Mouse (Mus musculus): Measurements from ENCODE around the gene Grcc10. TPM values are rescaled to one million over a fixed set of nuclear protein-coding genes. Genes with fewer than 3 reads are reported as not detected.

Gene Grcc10
- polyA plus RNA-seq, 1 experiment from 2014 or later = 848 TPM

- DNase-seq (ENCODE audit: low spot score) (no peak), ATAC-seq (no peak)
- H3K9me3 ChIP-seq (replicated peaks; ENCODE audit: control insufficient read depth, low read length) = no peaks in the 10 kb centered on the region
- peak overlapping the region; percentile 98 for H3K4me3 ChIP-seq (ENCODE audit: low read depth, low read length)
- no peaks in the 10 kb centered on the region for H3K27me3 ChIP-seq (replicated peaks; ENCODE audit: control insufficient read depth, insufficient read depth, low read length)
- H3K4me2 ChIP-seq (ENCODE audit: low read length) = peak overlapping the region; percentile 99
- WGBS = 21% methylated on average over 11 of the region's 11 CpGs
- H3K36me3 ChIP-seq (ENCODE audit: control insufficient read depth, insufficient read depth, low read length) = peaks cover 42% of the 10 kb centered on the region
- H3K4me1 ChIP-seq (ENCODE audit: control insufficient read depth, insufficient read depth, low read length) = peaks cover 18% of the 10 kb centered on the region
- H3K9ac ChIP-seq (ENCODE audit: low read length) = peak overlapping the region; percentile 95
- no peak overlapping the region for H3K27ac ChIP-seq (ENCODE audit: low read depth, low read length)
These were observed 28.3 kb downstream of the Grcc10 start for GRCm38 (mm10) chr6:124712918-124713317.

DNA sequence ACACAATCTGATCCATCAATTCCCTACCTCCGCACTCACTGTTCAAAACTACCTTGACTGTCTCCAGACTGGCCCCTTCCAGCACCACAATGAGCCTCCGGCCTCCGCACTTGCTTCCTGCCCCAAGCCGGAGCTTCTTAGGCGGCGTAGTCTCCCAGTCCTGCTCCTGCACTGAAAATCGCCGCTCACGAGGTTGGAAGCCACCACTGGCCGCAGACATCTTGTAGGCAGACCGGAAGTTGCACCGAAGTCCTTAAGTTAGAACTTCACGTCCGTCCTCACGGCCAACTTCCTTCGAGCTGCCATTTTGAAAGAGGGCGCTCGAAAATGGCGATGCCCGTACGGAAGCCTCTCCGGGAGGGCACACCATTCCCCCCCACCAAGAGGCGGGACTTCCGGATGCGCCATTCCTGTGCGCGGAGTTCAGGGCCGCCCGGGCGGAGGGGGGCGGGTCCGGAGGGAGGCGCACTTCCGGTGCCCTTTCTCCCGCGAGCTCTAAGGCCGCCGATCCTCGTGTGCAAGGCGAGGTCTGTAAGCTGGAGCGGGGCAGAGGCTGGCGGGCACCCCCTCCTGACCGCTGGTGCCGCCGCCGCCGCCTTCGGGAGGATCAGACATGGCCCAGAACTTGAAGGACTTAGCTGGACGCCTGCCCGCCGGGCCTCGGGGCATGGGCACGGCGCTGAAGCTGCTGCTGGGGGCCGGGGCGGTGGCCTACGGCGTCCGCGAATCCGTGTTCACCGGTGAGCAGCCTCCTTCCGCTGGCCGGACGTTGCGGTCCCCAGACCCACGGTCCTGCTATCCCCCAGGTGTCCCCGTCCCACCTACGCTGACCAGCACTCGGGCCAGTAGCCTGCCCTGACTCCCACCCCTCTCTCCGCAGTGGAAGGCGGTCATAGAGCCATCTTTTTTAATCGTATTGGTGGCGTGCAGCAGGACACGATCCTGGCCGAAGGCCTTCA, 29.1 kb downstream of the Grcc10 start, which contains the start of the genes Emg1 and Phb2:
Emg1 (minus strand) TSS at position 355 of the 959 bp plus-strand sequence.
Phb2 (plus strand) TSS at position 513 of the 959 bp plus-strand sequence.
- under 1% methylated on average over 68 of the region's 76 CpGs for WGBS

GRCm38 (mm10) chr6:124708289-124708889, 32.8 kb downstream of the Grcc10 start:
- ATAC-seq = no peak
- H3K9ac ChIP-seq (ENCODE audit: low read length) = no peak overlapping the region
- no peak overlapping the region for H3K4me2 ChIP-seq (ENCODE audit: low read length)
- 91% methylated on average over 10 of the region's 10 CpGs for WGBS
- no peak overlapping the region for H3K4me3 ChIP-seq (ENCODE audit: low read depth, low read length)
- no peaks in the 10 kb centered on the region for H3K27me3 ChIP-seq (replicated peaks; ENCODE audit: control insufficient read depth, insufficient read depth, low read length)
- H3K9me3 ChIP-seq (replicated peaks; ENCODE audit: control insufficient read depth, low read length) = no peaks in the 10 kb centered on the region
- H3K36me3 ChIP-seq (ENCODE audit: control insufficient read depth, insufficient read depth, low read length) = peaks cover 43% of the 10 kb centered on the region
- H3K4me1 ChIP-seq (ENCODE audit: control insufficient read depth, insufficient read depth, low read length) = peaks cover 17% of the 10 kb centered on the region
- H3K27ac ChIP-seq (ENCODE audit: low read depth, low read length) = no peak overlapping the region
- DNase-seq (ENCODE audit: low spot score) = no peak

More for the DNA sequence above, 29.1 kb downstream of the Grcc10 start, which contains the start of the genes Emg1 and Phb2:
- DNase-seq (ENCODE audit: low spot score) = peak; percentile 99
- peaks cover 18% of the 10 kb centered on the region for H3K4me1 ChIP-seq (ENCODE audit: control insufficient read depth, insufficient read depth, low read length)
- H3K4me3 ChIP-seq (ENCODE audit: low read depth, low read length) = peak within 1 kb of the TSS; percentile 98
- H3K9ac ChIP-seq (ENCODE audit: low read length) = peak within 1 kb of the TSS; percentile 95
- peak; percentile 97 for ATAC-seq
- H3K4me2 ChIP-seq (ENCODE audit: low read length) = peak within 1 kb of the TSS; percentile 99
- H3K27me3 ChIP-seq (replicated peaks; ENCODE audit: control insufficient read depth, insufficient read depth, low read length) = no peaks in the 10 kb centered on the region
- H3K36me3 ChIP-seq (ENCODE audit: control insufficient read depth, insufficient read depth, low read length) = peaks cover 43% of the 10 kb centered on the region
- peak within 1 kb of the TSS; percentile 58 for H3K27ac ChIP-seq (ENCODE audit: low read depth, low read length)
- no peaks in the 10 kb centered on the region for H3K9me3 ChIP-seq (replicated peaks; ENCODE audit: control insufficient read depth, low read length)

GRCm38 (mm10) chr6:124706061-124706627, 35.0 kb downstream of the Grcc10 start:
- DNase-seq (ENCODE audit: low spot score) (no peak), ATAC-seq (no peak)
- H3K4me3 ChIP-seq (ENCODE audit: low read depth, low read length) = no peak overlapping the region
- no peaks in the 10 kb centered on the region for H3K27me3 ChIP-seq (replicated peaks; ENCODE audit: control insufficient read depth, insufficient read depth, low read length)
- no peaks in the 10 kb centered on the region for H3K9me3 ChIP-seq (replicated peaks; ENCODE audit: control insufficient read depth, low read length)
- H3K27ac ChIP-seq (ENCODE audit: low read depth, low read length) = no peak overlapping the region
- peaks cover 65% of the 10 kb centered on the region for H3K36me3 ChIP-seq (ENCODE audit: control insufficient read depth, insufficient read depth, low read length)
- 87% methylated on average over 5 of the region's 5 CpGs for WGBS
- no peak overlapping the region for H3K9ac ChIP-seq (ENCODE audit: low read length)
- peaks cover 6% of the 10 kb centered on the region for H3K4me1 ChIP-seq (ENCODE audit: control insufficient read depth, insufficient read depth, low read length)
- H3K4me2 ChIP-seq (ENCODE audit: low read length) = no peak overlapping the region

DNA sequence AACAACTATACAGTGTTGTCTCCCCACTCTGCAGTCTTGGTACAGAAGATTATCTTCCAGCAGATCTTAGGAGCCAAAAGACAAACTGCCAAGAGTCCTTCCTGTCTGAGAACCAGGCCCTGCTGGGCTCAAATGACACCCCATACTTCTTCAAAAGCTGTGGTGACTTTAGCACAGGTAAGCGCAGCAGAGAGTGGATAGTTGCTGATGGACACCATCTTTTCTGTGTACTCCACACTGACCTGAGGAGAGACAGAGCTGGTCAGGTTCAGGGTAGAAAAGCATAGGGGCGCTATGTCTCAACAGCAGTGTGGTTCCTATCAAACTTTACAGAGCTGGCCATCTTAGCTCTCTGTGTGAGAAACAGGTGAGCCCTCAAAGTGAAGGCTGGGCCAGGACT, 36.8 kb downstream of the Grcc10 start:
- ATAC-seq (no peak), DNase-seq (ENCODE audit: low spot score) (no peak)
- H3K9me3 ChIP-seq (replicated peaks; ENCODE audit: control insufficient read depth, low read length) = no peaks in the 10 kb centered on the region
- no peak overlapping the region for H3K27ac ChIP-seq (ENCODE audit: low read depth, low read length)
- no peak overlapping the region for H3K9ac ChIP-seq (ENCODE audit: low read length)
- WGBS = 95% methylated on average over 2 of the region's 2 CpGs
- no peak overlapping the region for H3K4me3 ChIP-seq (ENCODE audit: low read depth, low read length)
- H3K4me2 ChIP-seq (ENCODE audit: low read length) = no peak overlapping the region
- H3K4me1 ChIP-seq (ENCODE audit: control insufficient read depth, insufficient read depth, low read length) = no peaks in the 10 kb centered on the region
- H3K36me3 ChIP-seq (ENCODE audit: control insufficient read depth, insufficient read depth, low read length) = peaks cover 75% of the 10 kb centered on the region
- no peaks in the 10 kb centered on the region for H3K27me3 ChIP-seq (replicated peaks; ENCODE audit: control insufficient read depth, insufficient read depth, low read length)

GRCm38 (mm10) chr6:124703789-124704188, 37.4 kb downstream of the Grcc10 start:
- Histone ChIP-seq H3K4me1 (ENCODE audit: control insufficient read depth, insufficient read depth, low read length) (no peaks in the 10 kb centered on the region), H3K27ac (ENCODE audit: low read depth, low read length) (no peak overlapping the region), H3K27me3 (replicated peaks; ENCODE audit: control insufficient read depth, insufficient read depth, low read length) (no peaks in the 10 kb centered on the region), H3K9ac (ENCODE audit: low read length) (no peak overlapping the region), H3K4me2 (ENCODE audit: low read length) (no peak overlapping the region), H3K4me3 (ENCODE audit: low read depth, low read length) (no peak overlapping the region), H3K9me3 (replicated peaks; ENCODE audit: control insufficient read depth, low read length) (no peaks in the 10 kb centered on the region), H3K36me3 (ENCODE audit: control insufficient read depth, insufficient read depth, low read length) (peaks cover 77% of the 10 kb centered on the region)
- WGBS = 81% methylated on average over 7 of the region's 7 CpGs
- DNase-seq (ENCODE audit: low spot score) (no peak), ATAC-seq (no peak)

GRCm38 (mm10) chr6:124702784-124703103, 38.4 kb downstream of the Grcc10 start:
- Histone ChIP-seq H3K36me3 (ENCODE audit: control insufficient read depth, insufficient read depth, low read length) (peaks cover 72% of the 10 kb centered on the region), H3K27ac (ENCODE audit: low read depth, low read length) (no peak overlapping the region), H3K9me3 (replicated peaks; ENCODE audit: control insufficient read depth, low read length) (no peaks in the 10 kb centered on the region), H3K27me3 (replicated peaks; ENCODE audit: control insufficient read depth, insufficient read depth, low read length) (no peaks in the 10 kb centered on the region), H3K4me3 (ENCODE audit: low read depth, low read length) (no peak overlapping the region), H3K9ac (ENCODE audit: low read length) (no peak overlapping the region), H3K4me2 (ENCODE audit: low read length) (no peak overlapping the region), H3K4me1 (ENCODE audit: control insufficient read depth, insufficient read depth, low read length) (no peaks in the 10 kb centered on the region)
- ATAC-seq = peak; percentile 72
- WGBS = 50% methylated on average over 3 of the region's 3 CpGs
- peak; percentile 68 for DNase-seq (ENCODE audit: low spot score)

DNA sequence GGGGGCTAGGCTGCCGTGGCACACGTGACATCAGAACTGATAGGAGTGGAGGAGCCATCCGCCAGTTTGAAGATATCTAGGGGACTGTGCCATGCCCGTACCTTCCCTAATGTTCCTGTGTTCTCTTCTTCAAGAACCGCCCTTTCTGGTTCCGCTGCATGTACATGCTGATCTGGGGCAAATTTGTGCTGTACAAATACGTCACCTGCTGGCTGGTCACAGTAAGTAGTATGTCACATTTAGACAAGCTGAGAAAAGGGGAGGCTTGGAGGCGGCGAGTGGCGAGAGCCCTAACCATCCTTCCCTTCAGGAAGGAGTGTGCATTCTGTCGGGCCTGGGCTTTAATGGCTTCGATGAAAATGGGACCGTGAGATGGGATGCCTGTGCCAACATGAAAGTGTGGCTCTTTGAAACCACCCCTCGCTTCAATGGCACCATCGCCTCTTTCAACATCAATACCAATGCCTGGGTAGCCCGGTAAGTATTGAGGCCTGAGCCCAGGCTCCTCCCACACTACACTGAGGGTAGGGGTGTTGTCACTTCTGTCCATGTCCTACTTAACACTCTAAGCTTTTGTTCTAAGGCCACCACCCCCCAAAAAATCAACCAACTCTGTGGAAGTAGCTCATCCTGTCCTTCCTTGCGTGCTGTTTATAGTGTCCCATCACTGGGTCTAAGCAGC, 38.9 kb downstream of the Grcc10 start:
- peaks cover 67% of the 10 kb centered on the region for H3K36me3 ChIP-seq (ENCODE audit: control insufficient read depth, insufficient read depth, low read length)
- no peak overlapping the region for H3K4me3 ChIP-seq (ENCODE audit: low read depth, low read length)
- WGBS = 93% methylated on average over 17 of the region's 17 CpGs
- ATAC-seq (0 out of 2 replicates have a peak, but pooled peaks have one; percentile 18), DNase-seq (ENCODE audit: low spot score) (no peak)
- no peak overlapping the region for H3K27ac ChIP-seq (ENCODE audit: low read depth, low read length)
- H3K9ac ChIP-seq (ENCODE audit: low read length) = no peak overlapping the region
- no peaks in the 10 kb centered on the region for H3K9me3 ChIP-seq (replicated peaks; ENCODE audit: control insufficient read depth, low read length)
- H3K4me1 ChIP-seq (ENCODE audit: control insufficient read depth, insufficient read depth, low read length) = no peaks in the 10 kb centered on the region
- H3K4me2 ChIP-seq (ENCODE audit: low read length) = no peak overlapping the region
- H3K27me3 ChIP-seq (replicated peaks; ENCODE audit: control insufficient read depth, insufficient read depth, low read length) = no peaks in the 10 kb centered on the region
